Mouse (Mus musculus): ENCODE measurements at regions not wholly inside any gene's neighbourhood (a gene's known extent, or its start where the extent isn't known, plus 50 kb on each side); places are given as distances from the start of the nearest gene placed in this dataset.

- H3K36me3 ChIP-seq = no peaks in the 10 kb centered on the region
- no peak overlapping the region for H3K4me2 ChIP-seq
- ATAC-seq (ENCODE audit: low read depth) = no peak
- H3K9me3 ChIP-seq = no peaks in the 10 kb centered on the region
- H3K27me3 ChIP-seq = peaks cover 2% of the 10 kb centered on the region; the same call in 1 of the 2 replicates
- H3K27ac ChIP-seq (replicated peaks) = no peak overlapping the region
- H3K4me1 ChIP-seq (replicated peaks) = peaks cover 5% of the 10 kb centered on the region; the same call in 1 of the 2 replicates
- H3K4me3 ChIP-seq = no peak overlapping the region
- WGBS = 36% methylated on average over 5 of the region's 5 CpGs
- no peak overlapping the region for H3K9ac ChIP-seq
Observed at GRCm38 (mm10) chr19:14802909-14803650, 205.2 kb upstream of the Tle4 start.

- 77% methylated on average over 8 of the region's 8 CpGs for WGBS
- no peaks in the 10 kb centered on the region for H3K36me3 ChIP-seq
- H3K9ac ChIP-seq = no peak overlapping the region
- no peak overlapping the region for H3K27ac ChIP-seq (replicated peaks)
- H3K4me3 ChIP-seq = no peak overlapping the region
- no peak overlapping the region for H3K4me2 ChIP-seq
- H3K9me3 ChIP-seq = no peaks in the 10 kb centered on the region
- H3K4me1 ChIP-seq (replicated peaks) = peaks cover 5% of the 10 kb centered on the region; the same call in 1 of the 2 replicates
- H3K27me3 ChIP-seq = peaks cover 5% of the 10 kb centered on the region; the same call in 1 of the 2 replicates
- no peak for ATAC-seq (ENCODE audit: low read depth)
Observed at GRCm38 (mm10) chr19:14801669-14802068, 203.8 kb upstream of the Tle4 start.

GRCm38 (mm10) chr19:14799002-14799401 lies 201.2 kb upstream of the Tle4 start:
- ATAC-seq (ENCODE audit: low read depth) = no peak
- H3K27me3 ChIP-seq = peaks cover 5% of the 10 kb centered on the region; the same call in 1 of the 2 replicates
- no peaks in the 10 kb centered on the region for H3K36me3 ChIP-seq
- no peak overlapping the region for H3K27ac ChIP-seq (replicated peaks)
- no peak overlapping the region for H3K4me2 ChIP-seq
- no peak overlapping the region for H3K9ac ChIP-seq
- WGBS = 85% methylated on average over 6 of the region's 6 CpGs
- no peaks in the 10 kb centered on the region for H3K9me3 ChIP-seq
- H3K4me1 ChIP-seq (replicated peaks) = peaks cover 5% of the 10 kb centered on the region; the same call in 1 of the 2 replicates
- no peak overlapping the region for H3K4me3 ChIP-seq

GRCm38 (mm10) chr19:14798417-14798816 lies 200.6 kb upstream of the Tle4 start:
- Histone ChIP-seq H3K27me3 (peaks cover 11% of the 10 kb centered on the region), H3K9me3 (no peaks in the 10 kb centered on the region), H3K4me1 (replicated peaks) (peaks cover 5% of the 10 kb centered on the region; the same call in 1 of the 2 replicates), H3K27ac (replicated peaks) (no peak overlapping the region), H3K9ac (no peak overlapping the region), H3K4me2 (no peak overlapping the region), H3K36me3 (no peaks in the 10 kb centered on the region), H3K4me3 (no peak overlapping the region)
- ATAC-seq (ENCODE audit: low read depth) = no peak
- WGBS = 75% methylated on average over 7 of the region's 7 CpGs

GRCm38 (mm10) chr19:14795910-14796309 lies 198.1 kb upstream of the Tle4 start:
- Histone ChIP-seq H3K9ac (no peak overlapping the region), H3K9me3 (no peaks in the 10 kb centered on the region), H3K27ac (replicated peaks) (no peak overlapping the region), H3K36me3 (no peaks in the 10 kb centered on the region), H3K4me1 (replicated peaks) (no peaks in the 10 kb centered on the region), H3K4me3 (no peak overlapping the region), H3K27me3 (peaks cover 17% of the 10 kb centered on the region), H3K4me2 (no peak overlapping the region)
- no peak for ATAC-seq (ENCODE audit: low read depth)
- WGBS = 87% methylated on average over 5 of the region's 5 CpGs

GRCm38 (mm10) chr19:14789992-14790391 lies 192.1 kb upstream of the Tle4 start:
- H3K27ac ChIP-seq (replicated peaks) = no peak overlapping the region
- no peaks in the 10 kb centered on the region for H3K9me3 ChIP-seq
- no peak overlapping the region for H3K4me2 ChIP-seq
- no peak for ATAC-seq (ENCODE audit: low read depth)
- no peaks in the 10 kb centered on the region for H3K4me1 ChIP-seq (replicated peaks)
- no peak overlapping the region for H3K9ac ChIP-seq
- no peak overlapping the region for H3K4me3 ChIP-seq
- no peaks in the 10 kb centered on the region for H3K36me3 ChIP-seq
- WGBS = 100% methylated on average over 1 of the region's 1 CpGs
- peaks cover 14% of the 10 kb centered on the region for H3K27me3 ChIP-seq

GRCm38 (mm10) chr19:14788630-14789029 lies 190.8 kb upstream of the Tle4 start:
- Histone ChIP-seq H3K4me3 (no peak overlapping the region), H3K4me2 (no peak overlapping the region), H3K9ac (no peak overlapping the region), H3K4me1 (replicated peaks) (no peaks in the 10 kb centered on the region), H3K27me3 (peaks cover 11% of the 10 kb centered on the region), H3K9me3 (no peaks in the 10 kb centered on the region), H3K36me3 (no peaks in the 10 kb centered on the region), H3K27ac (replicated peaks) (no peak overlapping the region)
- 86% methylated on average over 4 of the region's 4 CpGs for WGBS
- ATAC-seq (ENCODE audit: low read depth) = no peak

GRCm38 (mm10) chr19:14786868-14787267 lies 189.0 kb upstream of the Tle4 start:
- 73% methylated on average over 8 of the region's 8 CpGs for WGBS
- H3K9me3 ChIP-seq = no peaks in the 10 kb centered on the region
- ATAC-seq (ENCODE audit: low read depth) = no peak

GRCm38 (mm10) chr19:14785661-14786060 lies 187.8 kb upstream of the Tle4 start:
- no peaks in the 10 kb centered on the region for H3K4me1 ChIP-seq (replicated peaks)
- no peak overlapping the region for H3K9ac ChIP-seq
- H3K27ac ChIP-seq (replicated peaks) = no peak overlapping the region
- no peak overlapping the region for H3K4me3 ChIP-seq
- H3K36me3 ChIP-seq = no peaks in the 10 kb centered on the region
- H3K9me3 ChIP-seq = no peaks in the 10 kb centered on the region
- H3K27me3 ChIP-seq = no peaks in the 10 kb centered on the region; the same call in 1 of the 2 replicates
- H3K4me2 ChIP-seq = no peak overlapping the region
- no peak for ATAC-seq (ENCODE audit: low read depth)
- 39% methylated on average over 3 of the region's 3 CpGs for WGBS

More at GRCm38 (mm10) chr19:14786868-14787267, 189.0 kb upstream of the Tle4 start:
- Histone ChIP-seq H3K36me3 (no peaks in the 10 kb centered on the region), H3K4me3 (no peak overlapping the region), H3K4me2 (no peak overlapping the region), H3K4me1 (replicated peaks) (no peaks in the 10 kb centered on the region), H3K27me3 (no peaks in the 10 kb centered on the region; the same call in 1 of the 2 replicates), H3K9ac (no peak overlapping the region), H3K27ac (replicated peaks) (no peak overlapping the region)

GRCm38 (mm10) chr19:14777709-14778108 lies 179.9 kb upstream of the Tle4 start:
- ATAC-seq (ENCODE audit: low read depth) = peak; percentile 64
- Histone ChIP-seq H3K9ac (no peak overlapping the region), H3K36me3 (no peaks in the 10 kb centered on the region), H3K4me3 (no peak overlapping the region), H3K27ac (replicated peaks) (0 out of 2 replicates have a peak overlapping the region, but pooled peaks have one; percentile 34), H3K9me3 (no peaks in the 10 kb centered on the region), H3K27me3 (no peaks in the 10 kb centered on the region; the same call in 1 of the 2 replicates), H3K4me2 (peak overlapping the region; percentile 39), H3K4me1 (replicated peaks) (peaks cover 14% of the 10 kb centered on the region)
- WGBS = 22% methylated on average over 7 of the region's 7 CpGs

- Histone ChIP-seq H3K9ac (no peak overlapping the region), H3K27me3 (no peaks in the 10 kb centered on the region; the same call in 1 of the 2 replicates), H3K9me3 (no peaks in the 10 kb centered on the region), H3K27ac (replicated peaks) (0 out of 2 replicates have a peak overlapping the region, but pooled peaks have one; percentile 34), H3K4me3 (peak overlapping the region; percentile 14; the same call in 1 of the 2 replicates), H3K4me2 (peak overlapping the region; percentile 39), H3K4me1 (replicated peaks) (peaks cover 14% of the 10 kb centered on the region), H3K36me3 (no peaks in the 10 kb centered on the region)
- peak; percentile 90 for ATAC-seq (ENCODE audit: low read depth)
- WGBS = 2% methylated on average over 10 of the region's 10 CpGs
Observed at GRCm38 (mm10) chr19:14777198-14777597, 179.3 kb upstream of the Tle4 start.

GRCm38 (mm10) chr19:14776791-14777190 lies 178.9 kb upstream of the Tle4 start:
- no peak overlapping the region; the same call in 1 of the 2 replicates for H3K4me3 ChIP-seq
- H3K27ac ChIP-seq (replicated peaks) = peak overlapping the region; percentile 23; the same call in 1 of the 2 replicates
- no peaks in the 10 kb centered on the region; the same call in 1 of the 2 replicates for H3K27me3 ChIP-seq
- ATAC-seq (ENCODE audit: low read depth) = peak; percentile 42; the same call in 1 of the 2 replicates
- no peak overlapping the region for H3K9ac ChIP-seq
- WGBS = 30% methylated on average over 5 of the region's 5 CpGs
- no peaks in the 10 kb centered on the region for H3K36me3 ChIP-seq
- no peaks in the 10 kb centered on the region for H3K9me3 ChIP-seq
- peaks cover 14% of the 10 kb centered on the region for H3K4me1 ChIP-seq (replicated peaks)
- H3K4me2 ChIP-seq = peak overlapping the region; percentile 39
